Mouse (Mus musculus): ENCODE measurements around the gene Tmem150b. TPM values are rescaled to one million over a fixed set of nuclear protein-coding genes. Genes with fewer than 3 reads are reported as not detected.

Tmem150b gene
- total RNA-seq (2015; ENCODE audit: low replicate concordance) (1.4 TPM in 1 of 2 replicates, not detected in the other), total RNA-seq (2017; ENCODE audit: low replicate concordance) (0.68 TPM in 1 of 2 replicates, not detected in the other)

GRCm38 (mm10) chr7:4725169-4725568 is at the start of gene Tmem150b:
TSS of gene Tmem150b (minus strand) at chr7:4725249.
- ATAC-seq (replicated peaks; ENCODE audit: low FRiP score, poor library complexity, severe bottlenecking) = no peak

DNA sequence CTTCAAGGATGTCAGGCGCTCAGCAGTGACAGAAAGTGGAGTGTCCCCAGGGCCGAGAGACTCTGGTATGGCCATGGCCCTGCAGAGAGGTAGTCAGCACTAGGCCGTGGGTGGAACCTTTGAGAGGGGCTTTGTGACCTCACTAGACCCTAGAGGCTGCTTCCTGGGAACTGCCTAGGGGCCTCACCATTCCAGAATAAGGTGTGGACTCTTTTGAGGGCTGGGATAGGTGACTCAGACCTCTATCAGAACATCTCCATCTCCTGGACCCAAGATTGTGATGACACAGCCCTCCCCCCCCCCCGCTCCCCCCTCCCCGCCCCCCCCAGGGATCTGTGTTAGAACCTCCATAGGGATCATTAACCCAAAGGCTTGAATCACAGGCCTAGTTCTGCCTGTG is 46.2 kb upstream of the Tmem150b start, which contains the start of gene Fam71e2:
TSS of gene Fam71e2 (minus strand) at position 101 of the 400 bp plus-strand sequence.
- ATAC-seq (replicated peaks; ENCODE audit: low FRiP score, poor library complexity, severe bottlenecking) = no peak

- no peak for ATAC-seq (replicated peaks; ENCODE audit: low FRiP score, poor library complexity, severe bottlenecking)
Observed at GRCm38 (mm10) chr7:4764946-4765710, 40.1 kb upstream of the Tmem150b start.

DNA sequence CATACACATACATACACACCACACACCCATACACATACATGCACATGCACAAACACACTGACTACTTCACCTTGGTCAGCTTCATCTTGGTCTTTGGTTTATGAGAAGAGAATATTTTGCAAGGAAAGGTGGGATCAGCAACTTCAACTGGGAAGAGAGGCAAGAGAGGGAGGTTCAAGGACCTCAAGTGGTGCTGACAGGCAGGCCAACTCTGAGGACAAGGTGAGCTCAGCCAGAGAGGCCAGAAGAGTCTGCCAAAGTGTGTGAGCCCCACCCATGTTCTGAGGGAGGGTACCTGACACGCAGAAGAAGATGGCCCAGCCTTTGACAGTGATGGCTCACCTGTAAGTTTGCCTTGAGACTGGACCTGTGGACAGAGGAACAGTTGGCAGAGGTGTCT is 34.6 kb upstream of the Tmem150b start:
- ATAC-seq (replicated peaks; ENCODE audit: low FRiP score, poor library complexity, severe bottlenecking) = no peak

DNA sequence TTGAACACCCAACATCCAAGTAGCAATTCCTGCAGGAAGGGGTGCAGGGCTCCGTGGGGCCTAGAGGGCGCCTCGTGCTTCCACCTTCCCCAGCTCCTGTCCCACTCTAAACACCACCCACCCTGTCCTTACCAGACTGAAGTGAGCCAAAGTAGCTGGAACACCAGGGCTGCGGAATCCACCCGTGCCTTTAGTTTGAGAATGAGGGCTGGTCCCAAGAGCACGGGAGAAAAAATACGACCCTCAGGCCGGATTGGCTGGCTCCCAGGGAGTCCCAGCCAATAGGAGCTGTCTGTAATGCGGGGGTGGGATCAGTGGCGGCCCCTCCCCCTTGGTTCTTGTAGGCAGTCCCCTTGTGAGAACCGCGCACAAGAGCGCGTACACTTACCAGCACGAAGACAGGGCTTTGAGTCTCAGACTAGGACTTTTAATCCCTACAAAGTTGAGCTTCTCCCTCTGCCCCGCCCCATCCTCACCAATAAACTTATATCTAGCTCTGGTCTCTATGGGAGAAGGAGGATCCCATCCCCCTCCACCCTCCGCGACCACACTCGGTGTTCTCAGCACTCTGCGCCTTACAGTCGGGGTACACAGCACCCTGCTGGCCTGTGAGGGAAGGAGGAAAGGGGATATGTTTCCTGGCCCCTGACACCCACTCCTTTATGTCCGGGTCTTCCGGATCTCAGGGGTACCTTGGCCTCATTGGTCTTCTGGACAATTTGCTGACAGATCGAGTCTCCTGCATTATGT is 27.9 kb upstream of the Tmem150b start, which contains the start of gene Cox6b2:
TSS of gene Cox6b2 (minus strand) at position 274 of the 750 bp plus-strand sequence.
- peak; percentile 70 for ATAC-seq (replicated peaks; ENCODE audit: low FRiP score, poor library complexity, severe bottlenecking)

GRCm38 (mm10) chr7:4751971-4752820 is 27.1 kb upstream of the Tmem150b start:
- ATAC-seq (replicated peaks; ENCODE audit: low FRiP score, poor library complexity, severe bottlenecking) = peak; percentile 74

DNA sequence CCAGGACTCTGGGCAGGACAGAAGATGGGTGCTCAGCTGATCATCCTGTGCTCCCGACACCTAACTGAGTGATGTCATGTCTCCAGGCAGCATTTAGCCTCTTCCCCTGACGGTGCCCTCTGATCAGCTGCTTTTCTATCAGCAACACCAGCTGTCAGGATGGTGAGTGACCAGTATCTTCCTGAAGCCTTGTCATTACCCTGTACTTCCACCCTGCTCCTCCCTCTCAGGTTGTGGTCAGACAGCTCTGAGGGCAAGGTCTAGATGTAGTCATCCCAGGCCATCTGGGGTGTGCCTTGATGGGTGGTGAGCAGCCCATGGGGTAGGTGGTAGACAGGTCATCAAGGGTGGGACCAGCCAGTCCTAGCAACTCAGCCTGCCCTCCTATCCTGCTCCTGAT is 24.1 kb upstream of the Tmem150b start:
- ATAC-seq (replicated peaks; ENCODE audit: low FRiP score, poor library complexity, severe bottlenecking) = peak; percentile 20

- no peak for ATAC-seq (replicated peaks; ENCODE audit: low FRiP score, poor library complexity, severe bottlenecking)
Observed at GRCm38 (mm10) chr7:4748321-4748720, 23.3 kb upstream of the Tmem150b start.

DNA sequence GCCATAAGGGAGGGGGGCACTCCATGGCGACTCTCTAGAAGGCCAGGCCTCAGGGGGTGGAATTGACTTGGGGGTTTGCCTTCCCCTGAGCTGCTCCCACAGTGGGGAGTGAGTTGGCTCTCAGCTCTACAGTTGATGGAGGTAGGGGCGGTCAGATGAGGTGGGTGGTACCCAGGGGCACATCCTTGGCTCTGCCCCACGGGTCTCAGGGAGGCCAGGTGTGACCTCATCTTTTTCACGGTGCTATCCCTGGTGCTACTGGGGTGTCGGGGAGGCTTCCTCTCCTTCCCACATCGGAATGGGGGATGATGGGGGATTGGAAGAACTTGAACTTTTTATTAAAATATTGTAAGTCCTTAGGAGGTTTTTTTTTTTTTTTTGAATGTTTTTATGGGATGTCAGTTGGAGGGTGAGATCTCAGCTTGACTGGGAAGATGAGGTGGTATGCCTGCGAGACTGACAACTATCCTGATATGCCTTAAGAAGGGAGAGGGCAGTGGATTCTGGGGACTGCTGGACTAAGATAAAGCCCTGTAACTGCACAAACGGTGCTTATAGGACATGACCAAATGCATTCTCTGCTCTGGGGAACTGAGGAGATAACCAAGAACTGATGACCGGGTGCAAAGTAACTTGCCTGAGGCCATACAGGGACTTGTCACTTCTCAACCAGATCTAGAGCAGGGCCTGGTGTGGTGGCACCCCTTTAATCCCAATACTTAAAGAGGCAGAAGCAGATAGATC is 22.3 kb upstream of the Tmem150b start:
- ATAC-seq (replicated peaks; ENCODE audit: low FRiP score, poor library complexity, severe bottlenecking) = peak; percentile 61

- no peak for ATAC-seq (replicated peaks; ENCODE audit: low FRiP score, poor library complexity, severe bottlenecking)
Observed at GRCm38 (mm10) chr7:4746326-4746980, 21.4 kb upstream of the Tmem150b start.

GRCm38 (mm10) chr7:4744886-4745285 is 19.8 kb upstream of the Tmem150b start:
- ATAC-seq (replicated peaks; ENCODE audit: low FRiP score, poor library complexity, severe bottlenecking) = no peak

DNA sequence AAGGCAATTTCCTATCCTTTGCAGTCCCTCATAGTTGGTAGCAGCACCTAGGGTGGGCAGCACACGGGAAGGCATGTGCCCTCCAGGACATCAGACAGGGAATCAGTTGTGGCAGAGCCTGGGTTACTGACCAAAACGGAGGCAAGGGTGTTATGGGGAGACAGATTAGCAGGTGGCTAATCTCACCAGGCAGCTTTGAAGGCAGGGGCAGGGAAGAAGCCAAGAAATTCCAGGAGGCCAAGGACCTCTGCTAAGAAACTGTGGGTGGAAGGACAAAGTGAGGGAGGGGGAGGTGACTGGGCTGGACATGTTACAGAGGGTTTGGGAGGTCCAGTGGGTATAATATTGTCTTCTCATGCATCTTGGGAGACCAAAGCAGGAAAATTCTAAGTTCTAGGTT is 18.3 kb upstream of the Tmem150b start:
- ATAC-seq (replicated peaks; ENCODE audit: low FRiP score, poor library complexity, severe bottlenecking) = no peak

DNA sequence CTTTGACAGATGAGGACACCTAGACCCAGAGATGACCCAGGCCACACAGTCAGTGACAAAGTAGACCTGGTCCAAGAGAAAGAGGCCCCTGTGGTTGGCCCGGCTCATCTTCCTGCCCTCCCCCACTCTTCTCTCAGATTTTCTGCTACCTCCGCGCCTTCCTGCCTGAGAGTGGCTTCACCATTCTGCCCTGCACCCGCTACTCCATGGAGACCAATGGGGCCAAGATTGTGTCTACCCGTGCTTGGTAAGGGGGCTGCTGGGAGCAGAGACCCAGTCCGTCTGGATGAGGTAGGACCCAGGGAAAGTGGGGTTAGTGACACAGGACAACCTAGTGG is 17.4 kb upstream of the Tmem150b start:
- ATAC-seq (replicated peaks; ENCODE audit: low FRiP score, poor library complexity, severe bottlenecking) = no peak

DNA sequence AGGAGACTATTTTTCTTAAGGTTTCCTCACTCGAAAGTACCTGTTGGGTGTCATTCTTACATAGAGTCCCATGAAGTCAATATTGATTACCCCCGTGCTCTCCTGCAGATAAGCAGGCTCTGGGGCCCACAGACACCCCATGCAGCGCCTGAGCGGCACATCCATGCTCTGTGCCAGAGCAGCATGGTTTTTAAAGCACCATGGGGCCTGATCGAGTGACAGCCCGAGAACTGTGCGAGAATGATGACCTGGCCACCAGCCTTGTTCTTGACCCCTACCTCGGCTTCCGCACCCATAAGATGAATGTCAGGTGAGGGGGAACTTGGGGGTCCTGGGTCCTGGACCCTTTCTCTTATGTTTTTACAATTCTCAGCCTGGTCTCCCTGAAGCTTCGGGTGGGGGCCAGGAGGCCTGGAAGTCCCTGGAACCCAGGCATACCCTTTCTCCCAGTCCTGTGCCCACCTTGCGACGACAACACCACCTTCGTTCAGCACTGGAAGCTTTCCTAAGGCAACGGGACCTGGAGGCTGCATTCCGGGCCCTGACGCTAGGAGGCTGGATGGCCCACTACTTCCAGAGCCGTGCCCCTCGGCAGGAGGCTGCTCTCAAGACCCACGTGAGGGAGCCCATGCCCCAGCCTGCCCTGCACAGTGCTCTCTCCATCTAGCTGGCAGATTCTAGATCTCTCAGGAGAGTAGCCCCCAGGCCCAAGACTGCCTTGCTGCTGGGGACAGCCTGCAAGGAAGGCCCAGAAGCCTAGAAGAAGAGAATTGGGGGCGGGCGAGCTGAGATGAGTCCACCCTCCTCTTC is 16.8 kb upstream of the Tmem150b start:
- ATAC-seq (replicated peaks; ENCODE audit: low FRiP score, poor library complexity, severe bottlenecking) = no peak

DNA sequence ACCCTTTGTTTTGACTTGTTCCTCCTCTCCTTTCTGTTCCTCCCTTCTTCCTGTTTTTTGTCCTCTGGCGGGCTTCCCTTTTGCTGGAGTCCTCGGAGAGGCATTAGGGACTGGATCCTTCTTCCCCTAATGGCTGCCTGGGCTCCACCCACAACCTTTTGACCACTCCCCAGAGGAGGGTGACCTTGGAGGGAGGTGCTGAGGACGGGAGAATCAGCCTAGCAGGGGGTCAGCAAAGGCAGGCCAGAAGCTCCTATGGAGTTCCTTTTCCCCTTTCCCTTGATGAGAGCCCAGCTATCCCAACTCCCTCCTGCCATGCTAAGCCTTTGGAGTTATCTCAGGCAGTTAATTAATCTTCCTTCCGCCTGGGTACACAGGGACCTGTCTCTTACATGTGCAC is 16.1 kb upstream of the Tmem150b start:
- ATAC-seq (replicated peaks; ENCODE audit: low FRiP score, poor library complexity, severe bottlenecking) = peak; percentile 70

GRCm38 (mm10) chr7:4740309-4740727 is 15.3 kb upstream of the Tmem150b start:
- ATAC-seq (replicated peaks; ENCODE audit: low FRiP score, poor library complexity, severe bottlenecking) = no peak

DNA sequence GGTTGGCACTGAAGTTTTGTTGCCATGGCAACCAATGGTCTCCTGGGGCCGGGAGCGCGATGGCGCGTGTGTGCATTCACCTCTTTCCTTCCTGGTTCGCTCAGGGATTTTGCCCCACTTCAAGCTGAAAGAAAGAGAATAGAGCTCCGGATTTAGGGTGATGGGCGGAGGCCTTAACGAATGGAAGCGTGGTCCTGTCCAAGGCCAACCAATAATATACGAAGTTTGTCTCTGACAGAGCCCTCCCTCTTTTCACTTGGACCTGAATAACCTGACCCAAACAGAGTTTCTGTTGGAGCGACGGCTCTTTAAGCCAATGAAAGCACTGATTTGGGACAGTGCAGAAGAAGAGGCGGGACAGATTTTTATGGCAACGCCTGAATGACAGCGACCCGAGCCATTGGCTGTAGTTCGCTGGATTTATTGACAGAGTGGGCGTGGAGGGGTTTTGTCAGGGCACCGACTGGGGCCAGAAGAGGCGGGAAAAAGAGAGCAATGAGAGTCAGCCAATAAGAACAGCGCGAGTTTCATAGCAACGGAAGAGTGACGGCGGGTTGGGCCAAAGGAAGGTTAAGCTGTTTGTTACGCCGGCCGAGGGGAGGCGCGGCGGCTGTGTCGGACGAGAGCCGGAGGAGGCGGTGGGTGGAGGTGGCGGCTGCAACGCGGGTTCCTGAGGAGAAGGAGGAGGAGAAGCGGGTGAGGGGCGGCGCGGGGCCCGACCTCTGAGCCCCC is 14.7 kb upstream of the Tmem150b start, which contains the start of gene Kmt5c:
TSS of gene Kmt5c (plus strand) at position 572 of the 732 bp plus-strand sequence.
- peak; percentile 86 for ATAC-seq (replicated peaks; ENCODE audit: low FRiP score, poor library complexity, severe bottlenecking)
